Mouse (Mus musculus) erythroblast, embryonic 14.5 days (primary cell): Measurements from ENCODE around the gene Cbs. TPM values are rescaled to one million over a fixed set of nuclear protein-coding genes. Genes with fewer than 3 reads are reported as not detected.

Source experiments
- H3K27me3 ChIP-seq: 2 replicates; pipeline ENCODE4 v1.6.1; 2012; ENCODE audit warnings: inconsistent platforms; ENCODE audit not compliant: control insufficient read depth
- H3K36me3 ChIP-seq: 2 replicates; pipeline ENCODE4 v1.6.1; 2012; ENCODE audit warnings: mild to moderate bottlenecking, inconsistent platforms; ENCODE audit not compliant: control insufficient read depth
- H3K4me1 ChIP-seq: 2 replicates; pipeline ENCODE4 v1.6.1; 2012; ENCODE audit warnings: inconsistent platforms; ENCODE audit not compliant: control insufficient read depth
- H3K4me3 ChIP-seq: replicated peaks from 2 replicates; pipeline ENCODE3; 2012; ENCODE audit warnings: moderate library complexity, mild to moderate bottlenecking, inconsistent platforms
- H3K9me3 ChIP-seq: 2 replicates; pipeline ENCODE4 v1.6.1; 2012; ENCODE audit warnings: low read length, inconsistent platforms, mixed read lengths; ENCODE audit not compliant: control insufficient read depth
- GATA1 ChIP-seq: IDR thresholded peaks from 2 replicates; pipeline ENCODE4 v1.6.1; 2012; ENCODE audit warnings: low read length, inconsistent platforms, mixed read lengths
- TAL1 ChIP-seq: IDR thresholded peaks from 3 replicates; pipeline ENCODE4 v1.6.1; 2012; ENCODE audit warnings: low read length, inconsistent platforms, mixed read lengths
- polyA plus RNA-seq: library from polyadenylated mRNA; stranded (reverse); fragments of >175 nt; gene quantifications from 2 replicates; pipeline ENCODE4 v1.2.3, GENCODE M21; 2012

Gene Cbs
- polyA plus RNA-seq, 1 experiment, result 0.01 TPM

GRCm38 (mm10) chr17:31607256-31607951 is 29.6 kb downstream of the Cbs start:
- H3K4me1 ChIP-seq, result no peaks in the 10 kb centered on the region
- no peaks in the 10 kb centered on the region for H3K27me3 ChIP-seq

GRCm38 (mm10) chr17:31606424-31606823 is 30.6 kb downstream of the Cbs start:
- Histone ChIP-seq H3K4me3 (no peak overlapping the region), H3K36me3 (peaks cover 46% of the 10 kb centered on the region), H3K27me3 (no peaks in the 10 kb centered on the region), H3K9me3 (no peaks in the 10 kb centered on the region), H3K4me1 (no peaks in the 10 kb centered on the region)
- TF ChIP-seq TAL1 (no peak), GATA1 (no peak)

More at GRCm38 (mm10) chr17:31607256-31607951, 29.6 kb downstream of the Cbs start:
- Histone ChIP-seq H3K4me3 (no peak overlapping the region), H3K36me3 (peaks cover 40% of the 10 kb centered on the region), H3K9me3 (no peaks in the 10 kb centered on the region)
- no peak for TF ChIP-seq TAL1

DNA sequence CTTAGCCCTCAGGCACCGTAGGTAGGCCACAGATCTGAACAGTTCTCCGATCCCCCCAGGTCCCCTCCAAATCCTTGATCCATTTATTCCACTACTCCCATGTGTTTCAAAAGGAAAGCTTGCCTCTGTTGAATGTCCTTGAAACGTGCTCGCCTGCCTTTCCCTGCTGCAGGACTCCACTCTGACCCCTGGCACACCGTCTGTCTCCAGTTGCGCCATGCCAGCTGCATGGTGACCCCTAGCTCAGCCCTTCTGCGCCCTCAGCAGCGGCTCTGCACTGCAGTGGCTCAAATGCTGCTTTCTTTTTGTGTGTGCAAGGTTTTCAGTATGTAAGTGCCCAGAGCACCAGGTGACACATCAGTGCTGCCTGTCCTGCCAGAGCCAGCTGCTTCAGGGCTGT is 38.4 kb downstream of the Cbs start:
- no peak overlapping the region for H3K4me3 ChIP-seq
- H3K9me3 ChIP-seq, result no peaks in the 10 kb centered on the region
- H3K27me3 ChIP-seq, result no peaks in the 10 kb centered on the region
- H3K4me1 ChIP-seq, result no peaks in the 10 kb centered on the region
- TF ChIP-seq TAL1, result no peak
- TF ChIP-seq GATA1, result no peak
- peaks cover 84% of the 10 kb centered on the region for H3K36me3 ChIP-seq

DNA sequence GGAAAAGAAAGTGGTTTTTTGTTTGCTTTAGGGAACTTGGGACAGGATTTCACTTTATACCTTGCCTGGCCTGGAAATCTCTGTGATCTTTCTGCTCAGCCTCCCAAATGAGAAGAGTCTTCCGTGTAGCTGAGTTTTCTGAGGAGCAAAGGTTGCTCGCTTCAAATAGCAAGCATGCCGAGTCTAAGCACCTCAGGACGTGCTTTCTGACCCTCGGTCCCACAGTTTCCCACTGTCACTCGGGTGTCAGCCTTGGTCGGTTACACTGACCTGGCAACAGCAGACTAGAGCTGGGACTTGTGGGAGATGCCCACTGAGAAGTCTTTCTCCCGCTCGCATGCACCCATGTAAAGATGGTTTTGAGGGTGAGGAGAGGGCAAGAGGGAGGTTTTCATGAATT is 39.1 kb downstream of the Cbs start:
- H3K27me3 ChIP-seq, result no peaks in the 10 kb centered on the region
- H3K36me3 ChIP-seq, result peaks cover 83% of the 10 kb centered on the region
- H3K9me3 ChIP-seq, result no peaks in the 10 kb centered on the region
- no peak for TF ChIP-seq GATA1
- TF ChIP-seq TAL1, result no peak
- H3K4me1 ChIP-seq, result no peaks in the 10 kb centered on the region
- H3K4me3 ChIP-seq, result no peak overlapping the region

- no peaks in the 10 kb centered on the region for H3K27me3 ChIP-seq
- no peak overlapping the region for H3K4me3 ChIP-seq
- TF ChIP-seq GATA1 (no peak), TAL1 (no peak)
Observed at GRCm38 (mm10) chr17:31595077-31595476, 42.0 kb downstream of the Cbs start.

DNA sequence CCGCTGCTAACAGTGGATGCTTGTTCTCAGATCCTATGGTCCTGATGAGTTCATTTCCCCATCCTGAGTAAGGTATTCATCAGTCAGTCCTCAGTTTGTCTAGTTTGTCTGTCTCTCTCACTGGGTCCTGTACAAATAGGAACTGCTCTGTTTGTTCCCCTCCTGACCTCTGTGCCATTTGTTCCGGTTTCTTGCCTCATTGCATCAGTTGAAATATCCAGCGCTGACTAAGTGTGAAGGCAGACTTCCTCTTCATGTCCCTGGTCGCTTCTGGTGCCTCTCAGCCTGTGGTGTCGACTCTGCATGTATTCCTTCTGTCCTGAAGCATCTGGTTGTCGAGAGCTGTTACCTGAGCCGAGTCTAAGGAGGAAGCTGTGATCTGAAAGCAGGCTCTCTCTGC is 42.4 kb downstream of the Cbs start:
- no peak for TF ChIP-seq GATA1
- no peak for TF ChIP-seq TAL1
- Histone ChIP-seq H3K36me3 (peaks cover 80% of the 10 kb centered on the region), H3K9me3 (no peaks in the 10 kb centered on the region), H3K27me3 (no peaks in the 10 kb centered on the region), H3K4me3 (no peak overlapping the region), H3K4me1 (no peaks in the 10 kb centered on the region)

More at GRCm38 (mm10) chr17:31595077-31595476, 42.0 kb downstream of the Cbs start:
- Histone ChIP-seq H3K9me3 (no peaks in the 10 kb centered on the region), H3K36me3 (peaks cover 84% of the 10 kb centered on the region), H3K4me1 (no peaks in the 10 kb centered on the region)

- TF ChIP-seq TAL1 (no peak), GATA1 (no peak)
- H3K27me3 ChIP-seq, result no peaks in the 10 kb centered on the region
- H3K4me1 ChIP-seq, result no peaks in the 10 kb centered on the region
- H3K36me3 ChIP-seq, result peaks cover 63% of the 10 kb centered on the region
- no peaks in the 10 kb centered on the region for H3K9me3 ChIP-seq
- no peak overlapping the region for H3K4me3 ChIP-seq
Observed at GRCm38 (mm10) chr17:31590846-31591245, 46.2 kb downstream of the Cbs start.

DNA sequence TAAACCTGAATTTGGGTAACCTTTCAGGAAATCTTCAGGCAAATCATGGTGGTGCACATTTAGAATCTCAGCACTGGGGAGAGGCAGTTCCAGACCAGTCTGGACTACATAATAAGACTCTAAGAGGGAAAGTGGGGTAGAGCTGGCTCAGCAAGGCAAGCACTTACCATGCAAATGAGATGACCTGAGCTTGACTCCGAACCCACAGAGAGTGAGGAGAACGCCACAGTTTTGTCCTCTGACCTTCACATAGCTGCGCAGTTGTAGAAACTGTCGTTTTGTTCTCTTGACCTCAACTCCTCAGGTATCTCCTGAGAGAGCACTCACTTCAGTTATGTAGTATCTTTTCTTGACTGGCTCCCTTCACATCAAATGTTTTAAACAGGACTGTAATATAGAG is 48.3 kb downstream of the Cbs start:
- no peak for TF ChIP-seq TAL1
- Histone ChIP-seq H3K36me3 (peaks cover 62% of the 10 kb centered on the region), H3K9me3 (no peaks in the 10 kb centered on the region), H3K27me3 (no peaks in the 10 kb centered on the region), H3K4me1 (no peaks in the 10 kb centered on the region; the same call in 1 of the 2 replicates), H3K4me3 (no peak overlapping the region)

DNA sequence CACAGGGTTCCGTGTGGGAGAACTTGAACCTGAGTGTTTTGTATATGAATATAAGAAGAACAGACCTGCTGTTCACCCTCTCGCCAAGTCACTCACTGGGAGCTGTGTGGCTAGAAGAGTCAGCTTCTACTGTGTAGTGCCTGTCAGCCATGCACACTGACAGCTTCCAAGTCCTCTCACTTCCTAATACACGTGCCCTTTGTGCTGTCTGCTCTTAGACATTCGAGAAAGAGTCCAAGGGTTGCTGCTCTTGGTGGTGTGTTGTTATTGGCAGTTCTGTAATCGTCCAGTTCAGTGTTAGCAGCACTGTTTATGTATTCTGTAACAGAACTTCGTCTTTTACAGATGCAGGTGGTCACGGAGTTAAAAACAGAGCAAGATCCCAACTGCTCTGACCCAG is 48.9 kb downstream of the Cbs start:
- no peak for TF ChIP-seq GATA1
- no peak for TF ChIP-seq TAL1
- H3K4me1 ChIP-seq, result no peaks in the 10 kb centered on the region; the same call in 1 of the 2 replicates
- H3K27me3 ChIP-seq, result no peaks in the 10 kb centered on the region
- H3K9me3 ChIP-seq, result no peaks in the 10 kb centered on the region
- H3K4me3 ChIP-seq, result no peak overlapping the region
- peaks cover 64% of the 10 kb centered on the region for H3K36me3 ChIP-seq

DNA sequence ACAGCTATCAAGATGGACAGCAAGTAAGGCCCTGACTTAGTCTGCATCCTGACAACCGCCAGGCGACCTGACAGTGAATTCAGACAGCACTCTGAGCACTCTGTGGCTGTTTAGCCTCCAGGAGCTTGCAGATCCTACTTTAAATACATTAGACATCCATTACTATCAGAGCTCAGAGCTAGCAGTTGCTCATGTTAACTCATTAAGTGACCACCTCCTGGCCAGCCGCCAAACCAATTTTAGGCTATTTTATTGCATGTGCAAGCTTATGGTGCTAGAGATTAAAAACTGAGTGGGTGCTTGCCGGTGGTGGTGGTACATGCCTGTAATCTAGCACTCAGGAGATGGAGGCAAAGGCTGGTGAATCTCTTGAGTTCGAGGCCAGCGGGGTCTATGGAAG is 53.3 kb downstream of the Cbs start:
- no peaks in the 10 kb centered on the region for H3K27me3 ChIP-seq
- peaks cover 29% of the 10 kb centered on the region for H3K36me3 ChIP-seq
- no peaks in the 10 kb centered on the region; the same call in 1 of the 2 replicates for H3K4me1 ChIP-seq
- no peaks in the 10 kb centered on the region for H3K9me3 ChIP-seq
- H3K4me3 ChIP-seq, result no peak overlapping the region
- no peak for TF ChIP-seq TAL1
- TF ChIP-seq GATA1, result no peak
